Mouse (Mus musculus) erythroid progenitor cell, adult 5-6 weeks (primary cell): ENCODE data around the gene Itpr2. TPM values are rescaled to one million over a fixed set of nuclear protein-coding genes. Genes with fewer than 3 reads are reported as not detected.
A peak's percentile ranks its signal among the peaks of the same experiment; 100 is the strongest.

Experiments used
- ATAC-seq: replicated peaks from 2 replicates; pipeline ENCODE4 v1.8.0; 2016; ENCODE audit warnings: moderate number of reproducible peaks, mild to moderate bottlenecking, moderate TSS enrichment, inconsistent platforms; ENCODE audit not compliant: poor library complexity, low FRiP score, severe bottlenecking
- total RNA-seq, 2 experiments: library from RNA; stranded (forward) in 1 of 2; stranded (reverse) in 1 of 2; fragments of 150-400 nt in 1 of 2; fragments of 186-747, 209-891 nt in 1 of 2; gene quantifications; 2 replicates each; pipeline versions ENCODE4 v1.2.3 to v1.2.4; 2015 to 2017; ENCODE audit warnings: low replicate concordance in 2 of 2

The Itpr2 gene
- total RNA-seq, 2 experiments from 2014 or later, result 5.1 to 7.1 TPM

- ATAC-seq, result no peak
These were observed 294.6 kb downstream of the Itpr2 start for GRCm38 (mm10) chr6:146207204-146207959.

- 0 out of 2 replicates have a peak, but pooled peaks have one; percentile 33 for ATAC-seq
These were observed 296.9 kb downstream of the Itpr2 start for GRCm38 (mm10) chr6:146205136-146205535.

- ATAC-seq, result no peak
These were observed 297.6 kb downstream of the Itpr2 start for GRCm38 (mm10) chr6:146204470-146204869.

- ATAC-seq, result no peak
These were observed 304.1 kb downstream of the Itpr2 start for GRCm38 (mm10) chr6:146197868-146198379.

GRCm38 (mm10) chr6:146196701-146197100 is 305.3 kb downstream of the Itpr2 start:
- no peak for ATAC-seq

- ATAC-seq, result no peak
These were observed 306.1 kb downstream of the Itpr2 start for GRCm38 (mm10) chr6:146195854-146196457.

- no peak for ATAC-seq
These were observed 310.1 kb downstream of the Itpr2 start for GRCm38 (mm10) chr6:146191931-146192330.

- ATAC-seq, result no peak
These were observed 312.0 kb downstream of the Itpr2 start for GRCm38 (mm10) chr6:146190006-146190405.

- ATAC-seq, result no peak
These were observed 316.5 kb downstream of the Itpr2 start for GRCm38 (mm10) chr6:146185532-146185931.

- ATAC-seq, result no peak
These were observed 317.3 kb downstream of the Itpr2 start for GRCm38 (mm10) chr6:146184771-146185170.

GRCm38 (mm10) chr6:146174644-146175250 is 327.3 kb downstream of the Itpr2 start:
- no peak for ATAC-seq

GRCm38 (mm10) chr6:146170603-146171051 is 331.4 kb downstream of the Itpr2 start:
- no peak for ATAC-seq

- ATAC-seq, result no peak
These were observed 334.8 kb downstream of the Itpr2 start for GRCm38 (mm10) chr6:146167207-146167606.

- ATAC-seq, result no peak
These were observed 342.4 kb downstream of the Itpr2 start for GRCm38 (mm10) chr6:146159641-146160040.

GRCm38 (mm10) chr6:146158717-146159116 is 343.3 kb downstream of the Itpr2 start:
- ATAC-seq, result no peak

- ATAC-seq, result no peak
These were observed 344.0 kb downstream of the Itpr2 start for GRCm38 (mm10) chr6:146157983-146158535.

- ATAC-seq, result no peak
These were observed 344.9 kb downstream of the Itpr2 start for GRCm38 (mm10) chr6:146157099-146157498.

GRCm38 (mm10) chr6:146156536-146156935 is 345.5 kb downstream of the Itpr2 start:
- ATAC-seq, result no peak

- no peak for ATAC-seq
These were observed 346.8 kb downstream of the Itpr2 start for GRCm38 (mm10) chr6:146155156-146155734.

- ATAC-seq, result no peak
These were observed 349.2 kb downstream of the Itpr2 start for GRCm38 (mm10) chr6:146152843-146153242.
